Mouse (Mus musculus) brain, embryonic 18.5 days (tissue): Measurements from ENCODE around the gene Apobec4.
"Not testable (repeated sequence)": the region's sequence is repeated elsewhere in the genome, so short reads cannot be mapped to it uniquely, and the experiment has no call there.

Source experiments
- DNase-seq: peaks from one replicate; pipeline ENCODE4 v3.0.0-alpha.2; 2012; ENCODE audit warnings: low read depth, low spot score

Gene Apobec4

DNA sequence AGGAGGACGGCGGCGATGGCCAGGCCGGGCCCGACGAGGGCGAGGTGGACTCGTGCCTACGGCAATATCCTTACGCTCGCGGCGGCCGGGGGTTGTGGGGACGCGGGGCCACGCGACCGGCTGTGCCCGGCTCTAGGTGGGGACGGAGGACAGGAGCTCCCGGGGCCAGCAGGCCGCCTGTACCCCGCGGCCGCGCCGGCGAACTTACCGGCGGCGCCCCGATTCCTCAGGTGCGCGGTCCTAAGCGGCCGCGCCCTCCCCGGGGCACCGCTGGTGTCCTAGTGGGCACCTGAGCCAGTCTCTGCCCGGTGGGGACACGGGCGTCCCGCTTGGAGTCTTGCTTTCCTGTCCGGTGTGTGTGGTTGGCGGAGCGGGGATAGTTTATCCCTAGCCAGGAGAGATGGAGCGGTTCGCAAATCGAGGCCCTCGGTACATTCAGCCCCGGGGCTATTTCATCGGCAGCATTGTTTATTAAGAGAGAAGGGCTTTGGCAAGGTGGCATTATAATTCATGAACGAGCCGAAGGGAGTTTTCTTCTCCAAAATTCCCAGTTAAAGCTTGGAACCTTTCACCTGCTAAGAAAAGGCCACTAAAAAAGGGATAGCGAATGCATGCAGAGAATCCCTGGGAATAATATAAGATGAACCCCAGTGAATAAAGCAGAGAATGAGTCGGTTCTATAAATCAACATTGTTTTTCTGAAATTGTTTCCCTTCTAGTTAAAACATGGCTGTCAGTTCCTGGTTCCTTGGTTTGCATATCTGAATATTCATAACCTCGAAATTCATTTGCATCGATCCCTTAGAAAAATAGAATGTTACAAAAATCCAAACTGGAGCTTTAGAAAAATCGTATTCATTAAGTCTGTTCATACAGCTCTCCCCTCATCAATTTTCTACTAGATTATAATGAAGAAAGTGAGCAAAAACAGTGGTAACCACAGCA, 16.7 kb downstream of the Apobec4 start:
- no peak for DNase-seq

DNA sequence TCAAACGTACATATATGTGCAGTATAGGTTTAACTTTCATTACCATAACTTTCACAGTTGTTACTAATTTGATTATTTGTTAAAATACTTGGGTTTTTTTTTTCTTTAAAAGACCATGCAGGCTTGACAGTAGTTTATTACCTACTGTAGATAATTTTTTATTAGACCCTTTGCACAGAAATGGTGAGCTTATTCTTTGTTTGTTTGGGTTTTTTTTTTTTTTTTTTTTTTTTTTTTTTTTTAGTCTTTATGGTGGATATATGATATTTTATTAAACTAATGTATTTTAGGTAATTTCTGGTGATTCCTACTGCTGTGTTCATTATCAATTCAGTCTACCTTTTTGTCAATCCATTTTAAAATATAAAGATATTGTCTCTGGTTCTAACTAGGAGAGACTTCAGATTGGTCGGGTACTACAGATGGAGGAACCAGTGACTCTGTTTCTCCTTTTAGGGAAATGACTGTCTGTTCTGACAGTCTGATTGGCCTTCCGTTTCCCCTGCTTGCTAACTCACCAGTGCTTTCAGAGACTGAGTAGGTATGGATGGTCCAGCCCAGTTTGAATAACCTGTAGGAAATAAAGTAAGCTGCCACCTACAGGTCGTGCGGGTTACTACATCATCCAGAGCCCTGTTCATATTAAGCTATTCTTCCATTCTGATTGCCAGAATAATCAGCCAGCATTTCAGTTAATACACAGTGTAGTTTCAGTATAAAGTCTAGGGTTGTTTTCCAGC, 17.6 kb downstream of the Apobec4 start:
- no peak for DNase-seq

DNA sequence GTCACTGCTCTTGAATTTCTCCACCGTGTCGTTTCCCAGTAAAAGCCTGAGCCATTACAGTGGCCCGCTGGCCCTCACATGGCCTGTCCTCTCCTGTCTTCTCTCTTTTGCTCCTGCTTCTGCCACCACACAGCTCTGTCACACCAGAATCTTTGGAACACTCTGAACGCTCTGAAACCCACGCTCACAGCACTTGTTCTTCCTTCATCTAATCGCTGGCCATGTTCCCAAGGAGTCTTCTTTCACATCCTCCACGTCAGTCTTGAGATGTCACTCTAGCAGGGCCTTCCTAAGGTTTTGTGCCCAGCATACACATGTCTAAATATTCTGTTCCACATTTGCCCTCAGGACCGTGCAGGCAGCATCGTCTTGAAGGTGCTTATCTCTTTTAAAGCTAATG, 20.7 kb downstream of the Apobec4 start:
- no peak for DNase-seq

DNA sequence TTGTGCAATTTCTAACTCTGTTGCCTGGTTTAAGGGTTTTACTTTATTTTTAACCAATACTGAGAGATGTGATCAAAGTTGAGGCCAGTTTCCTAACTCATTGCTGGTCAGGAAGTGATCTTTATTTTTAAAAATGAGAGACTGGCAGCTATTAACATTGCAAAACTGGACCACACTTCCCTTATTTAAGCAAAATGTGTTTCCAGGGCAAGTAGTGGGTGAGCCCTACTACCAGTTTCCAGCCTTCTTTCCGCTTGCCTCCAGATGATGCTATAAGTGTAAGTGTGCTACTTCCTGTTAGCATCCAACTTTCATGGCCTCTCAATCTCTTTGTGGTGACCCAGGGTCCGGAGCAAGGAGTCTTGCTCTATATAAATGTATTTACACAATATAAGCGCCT, 24.2 kb downstream of the Apobec4 start:
- not testable (repeated sequence) for DNase-seq

- no peak for DNase-seq
Measured at GRCm38 (mm10) chr1:152779071-152779737, 28.9 kb downstream of the Apobec4 start.

DNA sequence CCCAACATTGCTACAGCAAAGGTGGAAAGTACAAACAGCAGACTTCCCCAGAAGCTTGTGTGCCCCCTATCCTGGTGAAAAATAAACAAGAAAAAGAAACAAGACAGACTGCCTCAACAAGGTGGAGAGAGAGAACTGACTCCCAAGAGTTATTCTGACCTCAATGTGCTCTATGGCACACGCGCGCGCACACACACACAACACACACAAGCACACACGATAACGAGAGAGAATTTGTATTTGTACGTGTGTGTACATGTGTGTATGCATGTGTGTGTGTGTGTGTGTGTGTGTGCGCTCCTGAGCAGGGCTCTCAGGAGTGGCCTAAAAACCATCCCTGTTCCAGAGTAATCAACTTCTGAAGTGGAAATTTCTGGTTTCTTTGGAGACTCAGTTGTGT, 34.3 kb downstream of the Apobec4 start:
- DNase-seq = no peak

GRCm38 (mm10) chr1:152785446-152785845, 35.1 kb downstream of the Apobec4 start:
- DNase-seq = not testable (repeated sequence)

DNA sequence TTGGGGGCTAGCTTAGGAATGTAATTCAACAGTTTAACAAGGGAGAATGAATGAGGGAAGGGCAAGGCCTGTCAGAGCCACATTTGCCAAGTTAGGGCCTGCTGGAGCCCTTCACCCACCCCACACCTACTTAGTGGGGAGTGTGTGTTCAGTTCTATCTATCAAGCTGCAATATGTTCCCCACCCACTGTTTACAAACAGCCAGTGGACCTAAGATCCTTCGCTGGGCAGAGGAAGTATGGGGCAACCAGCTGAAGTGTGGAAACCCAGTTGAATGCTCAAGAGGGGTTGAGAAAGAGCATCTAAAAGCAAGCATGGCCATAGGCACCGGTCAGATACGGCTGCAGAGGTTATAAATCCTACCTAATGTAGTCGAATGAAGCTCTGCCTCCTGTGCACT, 36.6 kb downstream of the Apobec4 start:
- no peak for DNase-seq

GRCm38 (mm10) chr1:152788121-152788660, 37.8 kb downstream of the Apobec4 start:
- DNase-seq = no peak

DNA sequence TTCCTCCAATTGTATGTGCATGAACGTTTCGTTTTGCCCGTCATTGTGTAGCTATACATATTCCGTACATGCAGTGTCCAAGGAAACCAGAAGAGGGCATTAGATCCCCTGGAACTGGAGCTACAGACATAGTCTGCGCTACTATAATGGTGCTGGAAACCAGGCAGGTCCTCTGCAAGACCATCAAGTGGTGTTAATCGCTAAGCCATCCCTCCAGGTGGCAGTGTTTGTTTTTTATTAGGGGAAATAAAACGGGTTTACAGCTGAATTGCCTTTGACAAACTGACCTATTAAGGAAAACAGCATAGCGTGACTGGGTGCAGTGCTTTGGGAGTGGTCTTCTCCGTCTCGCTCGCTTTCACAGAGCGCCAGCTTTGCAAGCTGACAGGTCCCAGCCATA, 39.9 kb downstream of the Apobec4 start:
- no peak for DNase-seq

DNA sequence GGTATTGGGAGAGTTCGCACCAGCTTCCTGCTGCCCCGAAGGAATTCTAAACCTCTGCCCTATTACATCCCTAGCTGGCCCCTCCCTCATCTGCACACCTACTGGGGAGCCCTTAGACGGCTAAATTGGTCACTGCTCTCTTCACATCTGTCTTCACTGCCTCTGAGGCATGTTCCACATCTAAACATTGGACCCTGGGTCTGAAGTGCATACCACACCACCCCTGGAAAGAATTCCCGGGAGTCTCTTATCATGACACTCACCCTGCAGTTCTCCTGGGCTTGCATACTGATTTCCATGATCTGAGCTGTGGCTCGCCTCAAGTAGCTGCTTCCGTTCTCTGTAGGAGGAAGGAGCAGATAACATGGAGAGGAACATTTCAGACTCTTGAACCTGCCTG, 40.5 kb downstream of the Apobec4 start:
- DNase-seq = no peak

DNA sequence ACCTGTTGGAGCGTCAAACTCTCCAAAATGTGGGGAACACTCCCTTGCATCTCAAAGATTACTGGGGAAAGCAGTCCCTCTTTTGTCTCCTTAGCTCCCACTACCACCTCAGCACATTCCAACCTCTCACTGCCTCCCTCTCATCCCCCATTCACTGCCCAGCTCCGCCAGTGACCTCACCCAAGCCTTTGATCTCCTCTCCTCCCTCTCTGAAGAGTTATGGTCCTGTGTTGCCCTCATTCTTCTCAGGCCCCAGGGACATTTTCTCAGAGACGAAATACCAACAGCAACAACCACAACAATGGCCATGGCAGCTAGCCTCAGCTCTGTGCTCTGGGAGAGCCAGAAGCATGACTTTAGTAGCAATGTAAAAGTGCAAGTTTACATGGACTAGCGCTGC, 40.9 kb downstream of the Apobec4 start:
- DNase-seq = no peak

GRCm38 (mm10) chr1:152792736-152793494, 42.6 kb downstream of the Apobec4 start:
- no peak for DNase-seq

DNA sequence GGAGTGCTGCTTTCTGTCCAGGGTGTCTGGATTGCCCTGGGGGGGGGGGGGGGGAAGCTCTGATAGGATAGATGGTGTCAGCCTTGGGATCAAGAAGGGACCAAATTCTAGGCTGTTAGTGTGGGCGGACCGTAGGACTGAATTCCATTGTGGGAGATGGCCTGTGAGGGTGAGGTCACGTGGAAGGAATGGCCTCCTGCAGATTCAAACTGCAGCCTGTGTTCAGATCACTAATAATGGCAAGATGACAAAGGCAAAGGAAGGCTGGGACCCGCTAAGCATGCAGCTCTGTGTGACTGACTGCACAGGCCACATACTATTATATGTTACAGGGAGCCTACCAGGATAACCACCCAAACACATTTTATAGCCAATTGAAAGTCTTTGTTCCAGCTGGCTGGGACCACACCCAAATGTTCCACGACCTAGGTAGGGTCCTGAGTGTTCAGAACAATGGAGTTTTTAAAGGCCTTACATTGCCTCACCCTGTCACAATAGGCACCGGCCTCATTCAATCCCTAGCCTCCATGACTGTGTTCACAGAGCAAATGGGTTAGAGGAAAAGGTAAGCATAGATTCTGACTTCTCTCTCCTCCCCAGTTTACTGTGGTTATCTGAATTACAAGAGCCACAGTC, 43.3 kb downstream of the Apobec4 start:
- DNase-seq = no peak

DNA sequence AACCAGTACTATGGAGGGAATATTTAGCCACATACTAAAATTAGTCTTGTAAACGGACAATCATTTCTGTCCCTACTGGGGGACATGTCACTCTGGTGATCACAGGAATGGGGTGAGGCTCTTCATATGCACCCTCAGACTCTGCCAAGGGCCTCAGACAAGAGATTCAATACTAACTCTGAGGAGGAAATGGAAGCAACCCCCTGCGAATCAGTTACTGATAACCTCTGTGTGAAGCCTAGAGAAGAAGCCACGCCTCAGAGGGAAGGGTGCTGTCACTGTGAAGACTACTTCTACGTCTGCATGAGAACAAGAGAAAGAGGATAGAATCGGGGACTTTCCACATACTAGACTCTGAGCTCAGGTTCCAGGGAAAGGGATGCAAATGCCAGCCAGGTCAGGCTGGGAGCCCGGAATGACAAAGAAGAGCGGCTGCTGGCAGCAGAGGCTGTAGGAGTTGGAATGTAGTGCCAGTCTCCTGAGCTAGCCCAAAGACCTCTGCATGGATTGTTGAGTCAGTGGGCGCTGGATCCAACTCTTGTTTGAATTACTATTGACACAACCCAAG, 45.4 kb downstream of the Apobec4 start:
- DNase-seq = no peak

DNA sequence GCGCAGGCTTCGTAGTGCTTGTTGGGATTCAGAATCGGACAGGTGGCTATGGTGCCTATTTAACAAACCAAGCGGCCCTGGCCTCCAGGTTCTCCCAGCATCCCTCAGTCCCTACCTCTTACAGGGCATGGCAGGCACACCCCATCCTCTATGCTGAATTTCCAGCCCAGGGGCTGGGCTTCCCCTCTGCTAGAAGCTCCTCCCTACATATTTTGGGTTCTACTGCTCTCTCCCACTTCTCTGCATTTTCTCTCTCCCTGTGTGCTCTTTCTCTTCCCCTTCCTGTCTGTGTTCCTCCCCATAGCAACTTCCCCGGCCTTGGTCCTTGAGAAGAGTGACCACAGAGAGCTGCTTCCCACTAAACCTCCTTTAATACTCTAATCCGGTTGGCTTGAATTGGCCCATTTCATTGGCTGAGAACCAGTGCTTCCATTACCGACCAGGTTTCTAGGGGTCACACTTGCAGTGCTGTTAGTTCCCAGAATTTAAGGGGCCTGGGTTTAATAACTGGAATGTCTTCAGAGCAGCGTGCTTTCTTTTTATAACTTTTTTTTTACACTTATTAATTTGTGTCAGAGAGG, 46.4 kb downstream of the Apobec4 start:
- no peak for DNase-seq

- no peak for DNase-seq
Measured at GRCm38 (mm10) chr1:152798125-152798524, 47.8 kb downstream of the Apobec4 start.

- DNase-seq = no peak
Measured at GRCm38 (mm10) chr1:152799897-152800296, 49.5 kb downstream of the Apobec4 start, which contains the start of gene Ncf2. Gene Ncf2, plus strand, starts transcription at chr1:152800194.

GRCm38 (mm10) chr1:152800633-152801176, 50.4 kb downstream of the Apobec4 start:
- DNase-seq = no peak

GRCm38 (mm10) chr1:152804907-152805306, 54.6 kb downstream of the Apobec4 start:
- DNase-seq = no peak
